Mouse (Mus musculus) kidney, postnatal 25 days (tissue): ENCODE measurements around the gene Gpr1.
A peak's percentile ranks its signal among the peaks of the same experiment; 100 is the strongest.

Source experiments
- DNase-seq, 2 experiments: peaks; one replicate each; pipeline ENCODE4 v3.0.0; 2021; ENCODE audit warnings: mixed read lengths in 2 of 2

Gpr1 gene

GRCm38 (mm10) chr1:63214271-63214558 is at the start of gene Gpr1:
Gpr1 (minus strand) TSS chr1:63214543.
- DNase-seq: no peak

DNA sequence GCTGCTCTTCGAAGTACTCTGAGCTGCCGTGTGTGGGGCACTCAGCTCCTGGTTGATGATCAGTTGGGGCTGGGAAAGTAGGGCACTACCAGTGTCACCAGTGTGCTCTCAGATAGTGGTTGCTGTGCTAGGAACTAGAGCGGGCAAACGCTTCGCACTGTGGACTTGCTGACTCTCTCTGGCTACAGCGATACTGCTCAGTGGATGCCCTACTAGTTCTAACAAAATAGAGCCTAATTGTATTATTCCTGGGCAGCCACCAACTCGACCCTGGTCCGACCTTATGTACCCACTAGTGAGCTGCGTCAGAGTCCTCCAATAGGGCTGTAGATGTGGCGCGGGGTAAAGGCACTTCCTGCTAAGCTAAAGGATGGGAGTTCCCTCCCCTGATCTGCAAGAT is 49.3 kb upstream of the Gpr1 start:
- DNase-seq: no peak

DNA sequence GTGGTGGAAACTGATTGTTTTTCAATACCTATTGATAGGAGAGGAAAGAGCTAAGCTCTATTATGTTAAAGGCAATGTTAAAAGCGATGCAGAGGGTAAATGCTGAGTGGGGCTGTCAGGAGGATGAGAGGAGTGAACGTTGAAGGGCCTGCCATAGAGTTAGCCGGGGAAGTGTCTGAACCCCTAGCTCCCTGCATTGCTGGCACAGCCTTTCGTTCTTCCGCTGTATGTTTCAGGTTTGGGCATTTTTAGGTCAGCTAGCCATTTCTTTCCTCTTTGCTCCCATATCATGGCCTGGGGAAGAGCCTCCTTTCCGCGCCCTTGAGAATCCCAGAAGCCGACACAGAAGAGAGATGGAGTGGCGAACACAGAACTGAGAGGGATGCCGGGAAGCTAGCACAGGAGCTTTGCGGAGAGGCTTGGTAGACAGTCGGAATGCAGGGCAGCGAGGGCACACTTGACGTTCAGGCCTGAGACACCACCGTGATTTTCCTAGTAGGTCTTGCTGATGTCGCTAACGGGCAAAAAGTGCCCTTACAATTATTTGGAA is 46.8 kb upstream of the Gpr1 start:
- DNase-seq: no peak

- no peak for DNase-seq
These were observed 46.3 kb upstream of the Gpr1 start for GRCm38 (mm10) chr1:63260742-63261033.

- no peak for DNase-seq
These were observed 45.8 kb upstream of the Gpr1 start for GRCm38 (mm10) chr1:63259916-63260741.

DNA sequence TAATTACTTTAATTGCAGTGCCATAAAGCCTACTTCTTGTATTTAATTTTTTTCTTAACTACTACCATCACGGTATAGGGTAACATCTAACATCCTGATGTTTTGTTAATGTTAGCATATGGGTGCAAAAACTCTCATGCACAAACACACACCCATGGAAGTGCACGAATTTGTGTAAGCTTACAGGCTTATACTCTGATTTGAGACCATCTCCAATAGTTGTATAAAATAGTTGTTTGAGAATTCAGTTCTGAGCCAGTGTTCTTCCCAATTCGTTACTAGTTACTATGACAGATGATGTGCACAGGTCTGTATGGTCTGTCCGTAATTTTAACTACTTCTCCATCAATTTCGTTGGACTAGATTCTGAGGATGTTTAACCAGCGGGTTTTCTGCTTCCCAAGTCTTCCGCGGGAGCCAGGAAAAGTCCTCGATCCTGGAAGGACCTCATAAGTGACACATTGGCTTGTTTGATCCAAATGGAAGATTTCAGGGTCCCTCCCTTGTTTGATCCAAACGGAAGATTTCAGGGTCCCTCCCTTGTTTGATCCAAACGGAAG is 45.0 kb upstream of the Gpr1 start:
- DNase-seq: no peak

- DNase-seq: no peak
These were observed 44.2 kb upstream of the Gpr1 start for GRCm38 (mm10) chr1:63258501-63258900.

- DNase-seq: no peak
These were observed 41.7 kb upstream of the Gpr1 start for GRCm38 (mm10) chr1:63256083-63256482.

DNA sequence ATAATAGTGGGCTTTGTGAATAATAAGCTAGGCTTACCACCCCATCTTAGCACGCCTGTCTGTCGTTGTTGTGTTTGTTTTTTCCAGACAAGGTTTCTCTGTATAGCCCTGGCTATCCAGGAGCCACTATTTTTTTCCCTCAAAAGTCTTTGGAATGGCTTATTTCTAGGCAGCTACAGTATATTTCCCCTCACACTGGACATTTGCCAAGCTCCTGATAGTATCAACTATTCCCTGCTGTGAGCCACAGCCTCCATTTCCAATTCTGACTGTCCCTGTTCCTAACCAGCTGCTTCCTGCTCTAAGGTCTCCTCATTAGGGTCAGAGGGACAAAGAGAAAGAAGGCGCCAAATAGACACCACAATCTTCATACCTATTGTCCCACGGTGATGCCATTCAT is 40.8 kb upstream of the Gpr1 start:
- DNase-seq: no peak

GRCm38 (mm10) chr1:63253291-63253690 is 38.9 kb upstream of the Gpr1 start:
- DNase-seq: no peak

DNA sequence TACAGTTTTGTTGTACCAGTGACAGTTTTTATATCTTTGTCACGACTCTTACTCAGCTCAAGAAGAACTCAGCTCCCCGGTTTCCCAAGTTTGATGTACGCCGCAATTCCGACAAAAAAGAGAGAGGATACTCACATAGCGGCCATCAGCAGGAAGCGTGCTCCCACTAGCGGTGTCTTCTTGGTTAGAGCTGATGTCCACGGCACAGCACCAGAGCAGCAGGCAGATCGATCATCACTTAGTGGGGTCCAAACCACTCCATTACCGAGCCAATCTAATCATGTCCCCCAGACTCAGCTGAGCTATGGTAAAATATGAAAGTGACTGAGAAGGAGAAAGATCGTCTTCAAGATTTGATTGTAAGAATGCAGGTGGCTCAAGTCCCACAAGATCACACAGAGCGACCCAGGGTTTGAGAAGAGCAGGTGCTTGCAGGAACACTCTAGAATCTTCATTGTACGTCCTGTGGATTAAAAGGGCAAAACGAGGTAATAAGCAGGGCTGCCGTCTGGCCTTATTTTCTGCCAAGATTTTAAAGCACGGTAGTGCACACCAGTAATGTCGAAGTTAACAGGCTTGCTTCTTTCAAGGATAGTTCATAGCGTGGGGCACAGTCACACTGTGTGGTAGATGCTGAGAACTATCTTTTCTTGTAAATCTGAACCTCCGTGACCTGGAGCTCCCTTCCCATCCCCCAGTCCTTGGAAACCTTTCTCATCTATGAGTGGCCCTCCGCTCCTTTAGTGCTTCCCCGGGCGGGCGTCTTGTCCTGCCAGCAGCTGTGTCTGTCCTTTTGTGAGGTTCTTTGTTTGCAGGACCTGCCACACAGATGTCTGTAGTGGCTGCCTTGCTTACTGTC is 38.2 kb upstream of the Gpr1 start:
- peak in 1 of 2 experiments; percentile 28 for DNase-seq

- no peak for DNase-seq
These were observed 34.9 kb upstream of the Gpr1 start for GRCm38 (mm10) chr1:63249261-63249660.

GRCm38 (mm10) chr1:63248360-63248851 is 34.1 kb upstream of the Gpr1 start:
- no peak for DNase-seq

GRCm38 (mm10) chr1:63247831-63248359 is 33.6 kb upstream of the Gpr1 start:
- DNase-seq: no peak

- no peak for DNase-seq
These were observed 32.6 kb upstream of the Gpr1 start for GRCm38 (mm10) chr1:63246862-63247521.

DNA sequence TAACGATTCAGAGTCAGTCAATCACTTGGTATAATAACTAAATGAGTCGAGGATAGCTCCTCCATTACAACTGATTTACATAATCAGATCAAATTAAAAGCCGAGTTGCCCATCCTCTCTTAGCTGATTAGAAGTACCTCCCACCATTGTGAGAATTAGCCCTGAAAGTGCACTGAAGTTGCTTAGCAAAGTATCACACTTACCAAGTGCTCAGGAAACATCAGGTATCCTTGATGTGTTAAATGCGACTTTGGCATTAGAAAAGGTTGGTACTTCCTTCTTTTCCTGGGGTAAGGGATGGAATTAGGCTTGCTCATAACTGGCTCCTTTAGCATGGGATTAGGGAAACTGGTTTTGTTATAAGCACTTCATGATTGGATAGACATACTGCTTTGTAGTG is 29.5 kb upstream of the Gpr1 start:
- DNase-seq: no peak

DNA sequence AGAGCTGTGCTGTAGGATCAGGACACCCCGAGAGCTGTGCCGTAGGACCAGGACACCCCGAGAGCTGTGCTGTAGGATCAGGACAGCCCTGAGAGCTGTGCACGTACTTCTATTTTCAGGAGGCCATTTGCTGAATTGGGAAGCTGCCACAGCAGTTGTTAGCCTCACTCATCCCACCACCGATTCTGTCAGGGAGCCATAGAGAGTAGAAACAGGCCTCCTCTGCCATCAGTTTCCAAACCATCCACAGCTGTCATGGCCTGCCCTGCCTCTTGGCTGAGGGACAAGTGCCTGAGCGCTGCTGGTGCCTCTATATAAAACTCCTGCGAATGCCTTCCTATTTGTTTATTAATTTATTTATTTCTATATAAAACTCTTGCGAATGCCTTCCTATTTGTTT is 25.4 kb upstream of the Gpr1 start:
- DNase-seq: no peak

DNA sequence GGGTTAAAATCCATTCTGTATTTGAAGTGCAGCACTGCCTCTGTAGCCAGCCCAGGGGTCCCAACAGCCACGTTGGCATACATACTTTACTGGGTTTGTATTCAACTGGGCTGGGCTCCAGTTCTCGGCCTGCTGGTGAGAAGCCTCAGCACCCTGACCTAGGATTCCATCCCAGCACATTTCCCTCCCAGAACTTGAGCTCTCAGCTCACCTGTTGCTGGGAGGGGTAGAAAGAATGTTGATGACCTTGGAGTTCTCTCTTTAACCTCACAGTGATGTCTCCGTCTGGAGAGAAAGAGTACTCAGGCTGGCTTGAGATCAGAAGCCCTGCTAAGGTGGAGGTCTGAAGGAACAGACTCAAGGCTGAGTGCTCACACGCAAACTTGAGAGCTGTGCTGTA is 25.0 kb upstream of the Gpr1 start:
- no peak for DNase-seq

GRCm38 (mm10) chr1:63237371-63237770 is 23.0 kb upstream of the Gpr1 start:
- DNase-seq: no peak

DNA sequence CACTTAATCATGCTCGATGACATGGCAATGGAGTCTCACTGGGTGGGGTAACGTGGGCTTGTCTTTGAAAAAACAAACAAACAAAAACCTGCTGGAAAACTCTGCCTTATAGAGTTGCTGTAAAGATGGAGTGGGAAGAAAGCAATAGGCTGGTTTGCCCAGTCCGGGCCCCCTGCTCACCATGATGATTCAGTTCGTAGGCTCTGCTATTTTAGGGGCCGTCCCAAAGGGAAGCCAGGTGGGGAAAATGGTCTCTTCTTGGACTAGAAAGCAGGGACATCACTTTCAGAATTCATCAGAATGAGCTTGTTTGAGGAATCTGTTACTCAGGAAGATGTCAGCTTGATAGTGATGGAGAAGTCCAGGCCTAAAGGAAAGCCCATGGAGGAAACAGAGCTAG is 12.9 kb upstream of the Gpr1 start:
- no peak for DNase-seq

GRCm38 (mm10) chr1:63225890-63226289 is 11.5 kb upstream of the Gpr1 start:
- DNase-seq: no peak

DNA sequence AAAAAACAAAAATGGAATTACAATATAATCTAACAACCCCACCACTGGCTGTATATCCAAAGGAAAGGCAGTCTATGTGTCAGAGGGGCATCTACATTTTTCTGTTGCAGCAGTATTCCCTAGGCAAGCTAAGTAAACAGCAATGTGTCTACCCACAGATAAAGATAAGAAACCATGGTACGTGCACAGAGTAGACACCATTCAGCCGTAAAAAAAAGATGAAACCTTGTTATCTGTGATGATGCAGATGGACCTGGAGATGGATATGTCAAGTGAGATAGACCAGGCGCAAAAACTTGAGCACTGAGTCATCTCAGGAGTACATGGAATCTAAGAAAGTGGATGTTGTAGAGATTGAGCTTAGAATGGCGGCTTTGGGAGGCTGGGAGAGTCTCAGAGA is 10.7 kb upstream of the Gpr1 start:
- DNase-seq: no peak

DNA sequence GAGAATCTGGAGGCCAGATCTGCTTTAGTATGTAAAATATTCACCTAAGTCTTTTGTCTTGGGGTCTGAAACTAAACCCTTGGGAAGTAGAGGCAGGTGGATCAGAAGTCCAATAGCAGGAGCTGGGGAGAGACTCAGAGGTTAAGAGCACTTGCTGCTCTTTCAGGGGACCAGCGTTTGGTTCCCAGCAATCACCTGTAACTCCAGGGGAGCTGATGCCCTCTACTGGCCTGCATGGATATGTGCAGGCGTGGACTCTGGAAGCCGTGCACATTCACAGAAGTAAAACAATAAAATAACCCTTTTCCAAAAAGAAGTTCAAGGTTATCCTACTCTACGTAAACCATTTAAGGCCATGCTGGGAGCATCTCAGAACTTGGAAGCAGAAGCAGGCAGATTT is 4.9 kb upstream of the Gpr1 start:
- DNase-seq: no peak
